Mouse (Mus musculus): ENCODE data around the gene Pdcd2l.
"Not testable (repeated sequence)": the region's sequence is repeated elsewhere in the genome, so short reads cannot be mapped to it uniquely, and the experiment has no call there.

Gene Pdcd2l

GRCm38 (mm10) chr7:34214644-34215043, 18.2 kb upstream of the Pdcd2l start:
- no peak for DNase-seq (ENCODE audit: inconsistent age in 2 of 2, low spot score in 1 of 2)

- no peak for DNase-seq (ENCODE audit: inconsistent age in 2 of 2, low spot score in 1 of 2)
Measured at GRCm38 (mm10) chr7:34213281-34213680, 16.8 kb upstream of the Pdcd2l start.

GRCm38 (mm10) chr7:34208027-34208745, 11.7 kb upstream of the Pdcd2l start:
- DNase-seq (ENCODE audit: inconsistent age in 2 of 2, low spot score in 1 of 2), result no peak

GRCm38 (mm10) chr7:34206331-34206730, 9.9 kb upstream of the Pdcd2l start:
- no peak for DNase-seq (ENCODE audit: inconsistent age in 2 of 2, low spot score in 1 of 2)

DNA sequence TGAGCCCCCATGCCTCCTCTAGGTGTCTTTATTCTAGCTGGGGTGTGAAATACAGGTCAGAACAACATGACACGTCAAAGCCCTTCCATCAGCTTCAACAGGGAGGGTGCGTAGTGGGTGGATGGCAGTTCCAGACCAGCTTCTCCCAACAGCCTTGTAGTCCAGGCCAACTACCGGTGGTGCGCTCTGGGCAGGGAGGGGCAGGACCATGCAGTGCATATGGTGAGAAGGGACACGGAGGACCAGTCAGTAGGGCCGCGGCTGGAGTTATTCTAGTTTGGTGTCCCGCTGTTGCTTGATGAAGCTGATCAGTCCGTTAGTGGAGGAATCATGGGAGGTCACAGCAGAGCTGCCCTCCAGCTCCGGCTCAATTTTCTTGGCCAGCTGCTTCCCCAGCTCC, 5.7 kb upstream of the Pdcd2l start:
- not testable (repeated sequence) for DNase-seq (ENCODE audit: inconsistent age in 2 of 2, low spot score in 1 of 2)

- DNase-seq (ENCODE audit: inconsistent age in 2 of 2, low spot score in 1 of 2), result no peak
Measured at GRCm38 (mm10) chr7:34200829-34201228, 4.4 kb upstream of the Pdcd2l start.

- peak in 1 of 2 experiments; percentile 74 for DNase-seq (ENCODE audit: inconsistent age in 2 of 2, low spot score in 1 of 2)
Measured at GRCm38 (mm10) chr7:34198346-34198745, 1.9 kb upstream of the Pdcd2l start.

DNA sequence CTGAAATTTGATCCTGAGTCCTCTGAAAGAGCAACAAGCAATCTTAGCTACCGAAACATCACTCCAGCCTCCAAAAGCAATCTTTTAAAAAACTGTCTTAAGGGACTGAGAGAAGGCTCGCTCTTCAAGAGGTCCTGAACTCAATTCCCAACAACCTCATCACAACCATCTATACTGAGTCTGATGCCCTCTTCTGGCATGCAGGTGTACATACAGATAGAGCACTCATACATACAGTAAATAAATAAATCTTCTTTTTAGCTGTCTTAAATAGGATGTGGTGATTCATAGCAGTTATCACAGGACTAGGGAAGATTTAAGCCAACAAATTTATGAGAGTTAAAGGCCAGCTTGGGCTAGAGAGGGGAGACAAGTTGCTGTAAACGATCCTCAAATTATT, 829 bp downstream of the Pdcd2l start:
- DNase-seq (ENCODE audit: inconsistent age in 2 of 2, low spot score in 1 of 2), result no peak

GRCm38 (mm10) chr7:34192825-34193224, 3.6 kb downstream of the Pdcd2l start:
- no peak for DNase-seq (ENCODE audit: inconsistent age in 2 of 2, low spot score in 1 of 2)

- DNase-seq (ENCODE audit: inconsistent age in 2 of 2, low spot score in 1 of 2), result no peak
Measured at GRCm38 (mm10) chr7:34189376-34189989, 7.0 kb downstream of the Pdcd2l start.

GRCm38 (mm10) chr7:34183794-34184193, 12.7 kb downstream of the Pdcd2l start:
- DNase-seq (ENCODE audit: inconsistent age in 2 of 2, low spot score in 1 of 2), result no peak

GRCm38 (mm10) chr7:34183356-34183755, 13.1 kb downstream of the Pdcd2l start:
- peak in 1 of 2 experiments; percentile 34 for DNase-seq (ENCODE audit: inconsistent age in 2 of 2, low spot score in 1 of 2)

GRCm38 (mm10) chr7:34176241-34176640, 20.2 kb downstream of the Pdcd2l start:
- DNase-seq (ENCODE audit: inconsistent age in 2 of 2, low spot score in 1 of 2), result not testable (repeated sequence)

DNA sequence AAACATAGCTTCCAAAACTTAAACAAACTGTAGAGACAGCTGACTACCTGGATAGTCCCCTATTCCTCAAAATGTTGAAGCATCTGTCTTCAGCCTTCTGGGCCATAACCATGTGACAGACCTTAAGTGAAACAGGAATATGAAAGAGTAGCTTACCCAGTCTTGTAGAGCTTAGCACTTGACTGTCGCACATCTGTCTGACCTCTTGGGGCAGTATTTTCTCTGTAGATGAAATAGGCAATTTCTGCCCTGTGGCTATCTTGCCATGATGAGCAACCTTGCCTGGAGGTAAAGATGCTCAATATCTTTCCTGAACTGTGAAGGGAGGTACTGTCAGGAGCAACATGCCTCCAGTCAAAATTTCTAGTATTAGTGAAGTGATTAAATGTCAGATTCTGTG, 24.2 kb downstream of the Pdcd2l start:
- DNase-seq (ENCODE audit: inconsistent age in 2 of 2, low spot score in 1 of 2), result no peak

DNA sequence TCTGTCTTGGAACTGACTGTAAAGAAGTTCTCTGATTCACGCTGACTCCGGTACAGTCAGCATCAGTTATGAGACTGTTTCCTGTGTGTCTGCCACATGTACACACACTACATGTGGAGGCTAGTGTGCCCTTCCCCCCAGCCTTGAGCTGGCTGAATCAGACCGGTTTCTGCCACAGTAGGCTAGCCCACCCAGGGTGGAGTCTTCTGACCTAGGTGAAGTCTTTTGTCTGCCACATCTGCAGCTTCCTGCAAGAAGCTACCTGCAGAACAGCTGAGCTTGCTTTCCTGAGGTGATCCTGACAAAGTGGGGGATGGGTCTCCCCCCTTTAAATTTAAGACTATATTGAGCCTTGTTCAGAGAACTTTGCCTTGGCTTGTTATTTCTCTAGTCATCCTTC, 27.0 kb downstream of the Pdcd2l start, which contains the start of gene Uba2:
Gene Uba2 (minus strand): TSS at position 146 of the 400 bp plus-strand sequence.
- DNase-seq (ENCODE audit: inconsistent age in 2 of 2, low spot score in 1 of 2), result no peak

- DNase-seq (ENCODE audit: inconsistent age in 2 of 2, low spot score in 1 of 2), result peak; percentile 93 to 98
Measured at GRCm38 (mm10) chr7:34168470-34169251, 27.8 kb downstream of the Pdcd2l start.

DNA sequence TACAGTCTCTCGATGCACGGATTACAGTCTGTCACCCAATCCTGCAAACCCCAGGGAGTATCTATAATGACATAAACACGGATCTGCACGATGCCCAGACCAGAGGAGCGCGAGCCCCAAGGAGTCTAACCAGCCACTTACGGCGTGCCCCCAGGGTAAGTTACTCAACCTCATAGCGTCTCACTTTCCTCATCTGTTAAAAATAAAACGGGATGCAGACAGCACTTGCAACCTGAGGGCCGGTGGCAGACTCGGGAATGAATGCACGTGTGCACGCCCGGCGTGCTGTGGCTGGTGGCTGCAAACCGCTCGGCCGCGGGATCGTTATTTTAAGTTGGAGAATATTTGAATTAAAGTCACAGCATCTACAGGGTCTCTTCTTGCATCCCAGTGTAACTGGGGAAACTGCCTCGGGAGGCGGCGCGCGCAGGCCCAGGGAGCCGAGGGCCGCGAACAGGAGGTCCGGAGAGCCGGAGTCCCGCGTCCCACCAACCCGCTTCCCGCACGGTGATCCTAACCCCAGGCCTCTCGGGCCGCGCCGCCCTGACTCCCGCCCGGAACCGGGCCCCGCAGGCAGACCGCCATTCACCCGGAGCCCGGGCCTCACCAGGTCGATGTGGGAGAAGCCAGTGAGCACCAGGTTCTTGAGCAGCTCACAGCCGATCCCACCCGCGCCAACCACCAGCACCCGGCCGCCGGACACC, 28.5 kb downstream of the Pdcd2l start:
- no peak for DNase-seq (ENCODE audit: inconsistent age in 2 of 2, low spot score in 1 of 2)

GRCm38 (mm10) chr7:34166850-34167249, 29.6 kb downstream of the Pdcd2l start:
- DNase-seq (ENCODE audit: inconsistent age in 2 of 2, low spot score in 1 of 2), result peak; percentile 45 to 75

- DNase-seq (ENCODE audit: inconsistent age in 2 of 2, low spot score in 1 of 2), result no peak
Measured at GRCm38 (mm10) chr7:34165999-34166398, 30.5 kb downstream of the Pdcd2l start.

GRCm38 (mm10) chr7:34164671-34165070, 31.8 kb downstream of the Pdcd2l start:
- no peak for DNase-seq (ENCODE audit: inconsistent age in 2 of 2, low spot score in 1 of 2)

- no peak for DNase-seq (ENCODE audit: inconsistent age in 2 of 2, low spot score in 1 of 2)
Measured at GRCm38 (mm10) chr7:34159167-34159566, 37.3 kb downstream of the Pdcd2l start.

Data from adrenal gland, adult (tissue).